Mouse (Mus musculus): ENCODE measurements around the gene Rap1gap2. TPM values are rescaled to one million over a fixed set of nuclear protein-coding genes. Genes with fewer than 3 reads are reported as not detected.

The Rap1gap2 gene
- polyA plus RNA-seq, 1 experiment from 2014 or later, result 0.35 TPM

GRCm38 (mm10) chr11:74574768-74575434 is 35.8 kb downstream of the Rap1gap2 start:
- H3K4me3 ChIP-seq (ENCODE audit: low read depth, low read length), result no peak overlapping the region
- H3K9me3 ChIP-seq (ENCODE audit: control insufficient read depth, low read length), result no peaks in the 10 kb centered on the region
- no peak overlapping the region for H3K27ac ChIP-seq (replicated peaks; ENCODE audit: low read depth, low read length)
- ATAC-seq (ENCODE audit: insufficient number of reproducible peaks, low FRiP score, low TSS enrichment, low read depth) (no peak), DNase-seq (ENCODE audit: low spot score) (no peak)
- no peaks in the 10 kb centered on the region for H3K36me3 ChIP-seq (ENCODE audit: control insufficient read depth, insufficient read depth, low read length)
- WGBS, result 80% methylated on average over 4 of the region's 4 CpGs
- H3K27me3 ChIP-seq (ENCODE audit: control insufficient read depth, insufficient read depth, low read length), result no peaks in the 10 kb centered on the region
- H3K4me2 ChIP-seq (ENCODE audit: low read depth, severe bottlenecking), result no peak overlapping the region
- no peaks in the 10 kb centered on the region for H3K4me1 ChIP-seq (ENCODE audit: control insufficient read depth, insufficient read depth, low read length)
- no peak overlapping the region for H3K9ac ChIP-seq (ENCODE audit: low read length)

GRCm38 (mm10) chr11:74572459-74573061 is 38.2 kb downstream of the Rap1gap2 start:
- WGBS, result 74% methylated on average over 6 of the region's 6 CpGs
- no peak overlapping the region for H3K27ac ChIP-seq (replicated peaks; ENCODE audit: low read depth, low read length)
- H3K9me3 ChIP-seq (ENCODE audit: control insufficient read depth, low read length), result no peaks in the 10 kb centered on the region
- no peak for ATAC-seq (ENCODE audit: insufficient number of reproducible peaks, low FRiP score, low TSS enrichment, low read depth)
- no peak for DNase-seq (ENCODE audit: low spot score)
- H3K4me1 ChIP-seq (ENCODE audit: control insufficient read depth, insufficient read depth, low read length), result no peaks in the 10 kb centered on the region
- H3K4me2 ChIP-seq (ENCODE audit: low read depth, severe bottlenecking), result no peak overlapping the region
- H3K36me3 ChIP-seq (ENCODE audit: control insufficient read depth, insufficient read depth, low read length), result no peaks in the 10 kb centered on the region
- no peak overlapping the region for H3K4me3 ChIP-seq (ENCODE audit: low read depth, low read length)
- no peaks in the 10 kb centered on the region for H3K27me3 ChIP-seq (ENCODE audit: control insufficient read depth, insufficient read depth, low read length)
- H3K9ac ChIP-seq (ENCODE audit: low read length), result no peak overlapping the region

- H3K36me3 ChIP-seq (ENCODE audit: control insufficient read depth, insufficient read depth, low read length), result no peaks in the 10 kb centered on the region
- DNase-seq (ENCODE audit: low spot score), result no peak
- H3K27me3 ChIP-seq (ENCODE audit: control insufficient read depth, insufficient read depth, low read length), result no peaks in the 10 kb centered on the region
- no peak for ATAC-seq (ENCODE audit: insufficient number of reproducible peaks, low FRiP score, low TSS enrichment, low read depth)
- H3K9me3 ChIP-seq (ENCODE audit: control insufficient read depth, low read length), result no peaks in the 10 kb centered on the region
- no peak overlapping the region for H3K9ac ChIP-seq (ENCODE audit: low read length)
- H3K4me1 ChIP-seq (ENCODE audit: control insufficient read depth, insufficient read depth, low read length), result no peaks in the 10 kb centered on the region
- no peak overlapping the region for H3K27ac ChIP-seq (replicated peaks; ENCODE audit: low read depth, low read length)
- WGBS, result 80% methylated on average over 6 of the region's 6 CpGs
- no peak overlapping the region for H3K4me2 ChIP-seq (ENCODE audit: low read depth, severe bottlenecking)
- no peak overlapping the region for H3K4me3 ChIP-seq (ENCODE audit: low read depth, low read length)
Observed at GRCm38 (mm10) chr11:74569735-74570134, 41.0 kb downstream of the Rap1gap2 start.

- 83% methylated on average over 5 of the region's 5 CpGs for WGBS
- Histone ChIP-seq H3K27me3 (ENCODE audit: control insufficient read depth, insufficient read depth, low read length) (no peaks in the 10 kb centered on the region), H3K4me2 (ENCODE audit: low read depth, severe bottlenecking) (no peak overlapping the region)
Observed at GRCm38 (mm10) chr11:74568463-74568862, 42.3 kb downstream of the Rap1gap2 start.

GRCm38 (mm10) chr11:74568004-74568403 is 42.7 kb downstream of the Rap1gap2 start:
- H3K27ac ChIP-seq (replicated peaks; ENCODE audit: low read depth, low read length), result no peak overlapping the region
- 71% methylated on average over 3 of the region's 3 CpGs for WGBS

More at GRCm38 (mm10) chr11:74568463-74568862, 42.3 kb downstream of the Rap1gap2 start:
- Histone ChIP-seq H3K36me3 (ENCODE audit: control insufficient read depth, insufficient read depth, low read length) (no peaks in the 10 kb centered on the region), H3K9me3 (ENCODE audit: control insufficient read depth, low read length) (no peaks in the 10 kb centered on the region), H3K4me1 (ENCODE audit: control insufficient read depth, insufficient read depth, low read length) (no peaks in the 10 kb centered on the region), H3K4me3 (ENCODE audit: low read depth, low read length) (no peak overlapping the region), H3K9ac (ENCODE audit: low read length) (no peak overlapping the region), H3K27ac (replicated peaks; ENCODE audit: low read depth, low read length) (no peak overlapping the region)
- DNase-seq (ENCODE audit: low spot score) (no peak), ATAC-seq (ENCODE audit: insufficient number of reproducible peaks, low FRiP score, low TSS enrichment, low read depth) (no peak)

GRCm38 (mm10) chr11:74566326-74566874 is 44.3 kb downstream of the Rap1gap2 start:
- WGBS, result 95% methylated on average over 4 of the region's 4 CpGs
- no peak overlapping the region for H3K4me3 ChIP-seq (ENCODE audit: low read depth, low read length)
- no peaks in the 10 kb centered on the region for H3K9me3 ChIP-seq (ENCODE audit: control insufficient read depth, low read length)
- no peak overlapping the region for H3K4me2 ChIP-seq (ENCODE audit: low read depth, severe bottlenecking)
- no peaks in the 10 kb centered on the region for H3K27me3 ChIP-seq (ENCODE audit: control insufficient read depth, insufficient read depth, low read length)
- no peak overlapping the region for H3K9ac ChIP-seq (ENCODE audit: low read length)
- ATAC-seq (ENCODE audit: insufficient number of reproducible peaks, low FRiP score, low TSS enrichment, low read depth), result no peak
- no peak for DNase-seq (ENCODE audit: low spot score)
- no peaks in the 10 kb centered on the region for H3K4me1 ChIP-seq (ENCODE audit: control insufficient read depth, insufficient read depth, low read length)
- no peaks in the 10 kb centered on the region for H3K36me3 ChIP-seq (ENCODE audit: control insufficient read depth, insufficient read depth, low read length)
- H3K27ac ChIP-seq (replicated peaks; ENCODE audit: low read depth, low read length), result no peak overlapping the region

More at GRCm38 (mm10) chr11:74568004-74568403, 42.7 kb downstream of the Rap1gap2 start:
- H3K27me3 ChIP-seq (ENCODE audit: control insufficient read depth, insufficient read depth, low read length), result no peaks in the 10 kb centered on the region
- H3K4me1 ChIP-seq (ENCODE audit: control insufficient read depth, insufficient read depth, low read length), result no peaks in the 10 kb centered on the region
- no peak for DNase-seq (ENCODE audit: low spot score)
- no peaks in the 10 kb centered on the region for H3K36me3 ChIP-seq (ENCODE audit: control insufficient read depth, insufficient read depth, low read length)
- H3K4me2 ChIP-seq (ENCODE audit: low read depth, severe bottlenecking), result no peak overlapping the region
- H3K9me3 ChIP-seq (ENCODE audit: control insufficient read depth, low read length), result no peaks in the 10 kb centered on the region
- no peak overlapping the region for H3K4me3 ChIP-seq (ENCODE audit: low read depth, low read length)
- no peak overlapping the region for H3K9ac ChIP-seq (ENCODE audit: low read length)
- no peak for ATAC-seq (ENCODE audit: insufficient number of reproducible peaks, low FRiP score, low TSS enrichment, low read depth)

- WGBS, result 77% methylated on average over 4 of the region's 4 CpGs
- Histone ChIP-seq H3K4me1 (ENCODE audit: control insufficient read depth, insufficient read depth, low read length) (no peaks in the 10 kb centered on the region), H3K9ac (ENCODE audit: low read length) (no peak overlapping the region), H3K36me3 (ENCODE audit: control insufficient read depth, insufficient read depth, low read length) (no peaks in the 10 kb centered on the region), H3K4me3 (ENCODE audit: low read depth, low read length) (no peak overlapping the region), H3K27me3 (ENCODE audit: control insufficient read depth, insufficient read depth, low read length) (no peaks in the 10 kb centered on the region), H3K9me3 (ENCODE audit: control insufficient read depth, low read length) (no peaks in the 10 kb centered on the region), H3K27ac (replicated peaks; ENCODE audit: low read depth, low read length) (no peak overlapping the region), H3K4me2 (ENCODE audit: low read depth, severe bottlenecking) (no peak overlapping the region)
- ATAC-seq (ENCODE audit: insufficient number of reproducible peaks, low FRiP score, low TSS enrichment, low read depth) (no peak), DNase-seq (ENCODE audit: low spot score) (no peak)
Observed at GRCm38 (mm10) chr11:74561392-74561791, 49.3 kb downstream of the Rap1gap2 start.

- no peak for ATAC-seq (ENCODE audit: insufficient number of reproducible peaks, low FRiP score, low TSS enrichment, low read depth)
- H3K4me2 ChIP-seq (ENCODE audit: low read depth, severe bottlenecking), result no peak overlapping the region
- no peaks in the 10 kb centered on the region for H3K9me3 ChIP-seq (ENCODE audit: control insufficient read depth, low read length)
- DNase-seq (ENCODE audit: low spot score), result no peak
- no peak overlapping the region for H3K27ac ChIP-seq (replicated peaks; ENCODE audit: low read depth, low read length)
- no peaks in the 10 kb centered on the region for H3K36me3 ChIP-seq (ENCODE audit: control insufficient read depth, insufficient read depth, low read length)
- 91% methylated on average over 9 of the region's 9 CpGs for WGBS
- H3K27me3 ChIP-seq (ENCODE audit: control insufficient read depth, insufficient read depth, low read length), result no peaks in the 10 kb centered on the region
- H3K4me1 ChIP-seq (ENCODE audit: control insufficient read depth, insufficient read depth, low read length), result no peaks in the 10 kb centered on the region
- no peak overlapping the region for H3K4me3 ChIP-seq (ENCODE audit: low read depth, low read length)
- no peak overlapping the region for H3K9ac ChIP-seq (ENCODE audit: low read length)
Observed at GRCm38 (mm10) chr11:74560600-74561227, 50.0 kb downstream of the Rap1gap2 start.
